Comparison of ENCODE assay signal across 22 mouse cellular contexts in the genomic region with DNA sequence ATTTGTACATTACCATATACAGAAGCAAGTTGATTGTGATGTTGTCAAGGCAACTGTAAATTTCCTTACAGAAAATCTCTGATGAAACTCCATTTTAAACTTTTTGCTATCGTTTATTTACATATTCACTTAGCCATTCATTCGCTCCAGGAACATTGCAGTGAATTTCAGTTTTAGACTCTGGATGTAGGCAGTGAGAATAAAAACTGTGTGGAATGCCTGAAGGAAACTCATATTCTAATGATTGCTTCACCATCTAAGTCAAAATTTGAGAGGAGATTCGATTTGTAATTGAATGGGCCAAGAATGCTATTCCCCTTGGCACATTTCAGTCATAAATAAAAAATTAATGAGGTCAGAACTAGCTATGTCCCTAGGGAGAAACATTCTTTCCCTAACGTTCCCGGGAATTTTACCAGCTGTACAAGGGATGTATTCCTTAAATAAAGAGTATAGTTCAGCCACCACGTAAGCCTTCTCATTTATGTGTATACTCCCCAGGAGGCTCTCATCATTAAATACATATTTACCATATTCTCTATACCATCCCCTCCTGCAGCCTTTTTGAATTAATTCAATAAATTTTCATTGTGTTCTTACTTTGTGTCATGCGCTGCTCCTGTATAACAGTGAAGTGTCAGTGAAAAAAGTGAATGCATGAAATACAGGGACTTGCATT.
A peak's percentile ranks its signal among the peaks of the same experiment; 100 is the strongest.
DNase-seq lines count a peak whose midpoint lies in the region; ATAC-seq and TF ChIP-seq lines count a peak whose summit lies in the region.
"Had no signal": no experiment of that assay in that cellular context is flagged by ENCODE, and none has a peak within 500 bp of the region (broad histone marks: within the 10 kb centered on the region; RNA-seq: fewer than 3 reads in every experiment).

No protein-coding gene starts in this region.

- no peak for ATAC-seq in limb, embryonic 14.5 days (ENCODE audit: low FRiP score, low read depth)
- ATAC-seq in neural tube, embryonic 11.5 days (ENCODE audit: insufficient read depth, low FRiP score, low TSS enrichment), result 0 out of 2 replicates have a peak, but pooled peaks have one; percentile 41
- no peak for ATAC-seq in neural tube, embryonic 15.5 days (ENCODE audit: low FRiP score)
- ATAC-seq: forebrain, embryonic 13.5 days; forebrain, postnatal 0 days had no signal

- H3K9ac ChIP-seq in limb, embryonic 14.5 days (ENCODE audit: low read depth, low read length, severe bottlenecking), result no peak overlapping the region
- H3K9ac ChIP-seq in neural tube, embryonic 11.5 days (ENCODE audit: low read length), result no peak overlapping the region
- H3K9ac ChIP-seq in neural tube, embryonic 15.5 days (replicated peaks), result no peak overlapping the region
- H3K9ac ChIP-seq: embryonic facial prominence, embryonic 13.5 days; forebrain, embryonic 13.5 days; forebrain, postnatal 0 days; heart, embryonic 15.5 days; hindbrain, embryonic 14.5 days had no signal

- no peak for TF ChIP-seq CTCF in brain, embryonic 14.5 days (IDR thresholded peaks at IDR 0.05; ENCODE audit: borderline replicate concordance, extremely low read depth, insufficient read depth, insufficient read length)
- no peak for TF ChIP-seq CTCF in thymus, adult 2 months (IDR thresholded peaks at IDR 0.05; ENCODE audit: borderline replicate concordance, control insufficient read depth, extremely low read depth, insufficient read depth, low read length, poor library complexity)

- DNase-seq in limb, embryonic 14.5 days (ENCODE audit: low spot score), result peak; percentile 16
- no peak for DNase-seq in limb, embryonic 10.5 days (ENCODE audit: low spot score)
- DNase-seq in neural tube, embryonic 11.5 days (ENCODE audit: low spot score), result no peak
- peak; percentile 19 for DNase-seq in brain, embryonic 14.5 days (ENCODE audit: low read depth)
- DNase-seq in mesoderm, embryonic 11.5 days (ENCODE audit: low read depth, low spot score), result peak; percentile 29
- DNase-seq in thymus, adult 2 months, result no peak
- DNase-seq in thymus, postnatal 25 days, result no peak
- DNase-seq: adrenal gland, adult 2 months; adrenal gland, postnatal 25 days; cerebellum, adult 11 months; cerebellum, adult 8-10 months; cerebellum, postnatal 25 days; forebrain, postnatal 0 days; gastrocnemius, postnatal 10 days; heart, adult 2 months; heart, postnatal 14 days had no signal

- WGBS in limb, embryonic 14.5 days, result 43% methylated on average over 7 of the region's 7 CpGs
- WGBS in limb, embryonic 10.5 days, result 81% methylated on average over 7 of the region's 7 CpGs
- 65% methylated on average over 7 of the region's 7 CpGs for WGBS in neural tube, embryonic 11.5 days
- 50% methylated on average over 7 of the region's 7 CpGs for WGBS in neural tube, embryonic 15.5 days
- WGBS in thymus, adult 2 months, result 85% methylated on average over 7 of the region's 7 CpGs

- H3K9me3 ChIP-seq in limb, embryonic 14.5 days (ENCODE audit: control insufficient read depth, low read length), result no peaks in the 10 kb centered on the region
- no peaks in the 10 kb centered on the region for H3K9me3 ChIP-seq in limb, embryonic 10.5 days (replicated peaks)
- H3K9me3 ChIP-seq in neural tube, embryonic 11.5 days (ENCODE audit: control insufficient read depth, low read length), result no peaks in the 10 kb centered on the region
- H3K9me3 ChIP-seq in neural tube, embryonic 15.5 days (replicated peaks), result no peaks in the 10 kb centered on the region
- H3K9me3 ChIP-seq: embryonic facial prominence, embryonic 13.5 days; forebrain, embryonic 13.5 days; heart, embryonic 15.5 days had no signal

- H3K4me1 ChIP-seq in limb, embryonic 14.5 days (ENCODE audit: control insufficient read depth, insufficient read depth, low read length), result no peaks in the 10 kb centered on the region
- H3K4me1 ChIP-seq in limb, embryonic 10.5 days, result no peaks in the 10 kb centered on the region
- H3K4me1 ChIP-seq in neural tube, embryonic 11.5 days (ENCODE audit: control insufficient read depth, insufficient read depth, low read length), result no peaks in the 10 kb centered on the region
- no peaks in the 10 kb centered on the region for H3K4me1 ChIP-seq in neural tube, embryonic 15.5 days
- H3K4me1 ChIP-seq in thymus, adult 2 months (replicated peaks; ENCODE audit: control insufficient read depth, insufficient read depth, low read length), result no peaks in the 10 kb centered on the region
- H3K4me1 ChIP-seq: embryonic facial prominence, embryonic 13.5 days; forebrain, embryonic 13.5 days; heart, embryonic 15.5 days had no signal

- H3K4me3 ChIP-seq in limb, embryonic 14.5 days (replicated peaks; ENCODE audit: low read length), result no peak overlapping the region
- H3K4me3 ChIP-seq in limb, embryonic 10.5 days, result no peak overlapping the region
- no peak overlapping the region for H3K4me3 ChIP-seq in neural tube, embryonic 11.5 days (ENCODE audit: low read depth, low read length)
- no peak overlapping the region for H3K4me3 ChIP-seq in neural tube, embryonic 15.5 days (replicated peaks)
- H3K4me3 ChIP-seq in thymus, adult 2 months (ENCODE audit: control insufficient read depth, insufficient read depth, low read length), result no peak overlapping the region
- H3K4me3 ChIP-seq: embryonic facial prominence, embryonic 13.5 days; forebrain, embryonic 13.5 days; heart, adult 2 months; heart, embryonic 15.5 days had no signal

- no peaks in the 10 kb centered on the region for H3K36me3 ChIP-seq in limb, embryonic 14.5 days (ENCODE audit: control insufficient read depth, insufficient read depth, low read length)
- no peaks in the 10 kb centered on the region for H3K36me3 ChIP-seq in limb, embryonic 10.5 days
- no peaks in the 10 kb centered on the region for H3K36me3 ChIP-seq in neural tube, embryonic 11.5 days (ENCODE audit: control insufficient read depth, insufficient read depth, low read length)
- no peaks in the 10 kb centered on the region for H3K36me3 ChIP-seq in neural tube, embryonic 15.5 days
- no peaks in the 10 kb centered on the region for H3K36me3 ChIP-seq in thymus, adult 2 months (ENCODE audit: control insufficient read depth, insufficient read depth, low read length)
- H3K36me3 ChIP-seq: embryonic facial prominence, embryonic 13.5 days; heart, embryonic 15.5 days had no signal

- no peak overlapping the region for H3K4me2 ChIP-seq in limb, embryonic 14.5 days (replicated peaks; ENCODE audit: low read depth, low read length, severe bottlenecking)
- no peak overlapping the region for H3K4me2 ChIP-seq in neural tube, embryonic 11.5 days (ENCODE audit: low read depth)
- no peak overlapping the region for H3K4me2 ChIP-seq in neural tube, embryonic 15.5 days
- H3K4me2 ChIP-seq: embryonic facial prominence, embryonic 13.5 days; forebrain, embryonic 13.5 days; heart, embryonic 11.5 days; heart, embryonic 15.5 days; hindbrain, embryonic 14.5 days had no signal

- no peak for TF ChIP-seq POLR2A in limb, embryonic 14.5 days (IDR thresholded peaks at IDR 0.05; ENCODE audit: borderline replicate concordance, extremely low read depth, insufficient read depth, insufficient read length)
- TF ChIP-seq POLR2A in brain, embryonic 14.5 days (IDR thresholded peaks at IDR 0.05; ENCODE audit: borderline replicate concordance, extremely low read depth, insufficient read depth, insufficient read length, poor library complexity, severe bottlenecking), result no peak
- TF ChIP-seq POLR2A in thymus, adult 2 months (IDR thresholded peaks at IDR 0.05; ENCODE audit: control insufficient read depth, extremely low read depth, insufficient read depth, low read length, poor library complexity), result no peak

- no peaks in the 10 kb centered on the region for H3K27me3 ChIP-seq in limb, embryonic 14.5 days (ENCODE audit: control insufficient read depth, insufficient read depth, low read length)
- no peaks in the 10 kb centered on the region for H3K27me3 ChIP-seq in limb, embryonic 10.5 days (ENCODE audit: low read depth, poor library complexity, severe bottlenecking)
- H3K27me3 ChIP-seq in neural tube, embryonic 11.5 days (ENCODE audit: control insufficient read depth, insufficient read depth, low read length), result no peaks in the 10 kb centered on the region
- no peaks in the 10 kb centered on the region for H3K27me3 ChIP-seq in neural tube, embryonic 15.5 days (replicated peaks)
- no peaks in the 10 kb centered on the region for H3K27me3 ChIP-seq in thymus, adult 2 months (ENCODE audit: control insufficient read depth, insufficient read depth, low read length)
- H3K27me3 ChIP-seq: embryonic facial prominence, embryonic 13.5 days; forebrain, embryonic 13.5 days; heart, embryonic 15.5 days had no signal

- no peak overlapping the region for H3K27ac ChIP-seq in limb, embryonic 14.5 days (replicated peaks; ENCODE audit: low read depth, low read length)
- no peak overlapping the region for H3K27ac ChIP-seq in limb, embryonic 10.5 days
- H3K27ac ChIP-seq in neural tube, embryonic 11.5 days (ENCODE audit: low read depth, low read length), result no peak overlapping the region
- H3K27ac ChIP-seq in neural tube, embryonic 15.5 days (replicated peaks), result no peak overlapping the region
- H3K27ac ChIP-seq in thymus, adult 2 months (ENCODE audit: control insufficient read depth, insufficient read depth, low read length), result no peak overlapping the region
- H3K27ac ChIP-seq: embryonic facial prominence, embryonic 13.5 days; forebrain, embryonic 13.5 days; heart, adult 2 months; heart, embryonic 15.5 days; hindbrain, embryonic 14.5 days had no signal

Comparison
In these comparisons a context has a peak if more than half of its experiments do, and no peak if none do; other contexts are left out.
1. DNase-seq: peak in limb, embryonic 14.5 days (single experiment), brain, embryonic 14.5 days (single experiment) and mesoderm, embryonic 11.5 days (single experiment); none in limb, embryonic 10.5 days (single experiment), neural tube, embryonic 11.5 days (single experiment), thymus, adult 2 months (single experiment) and thymus, postnatal 25 days (single experiment).